Mouse (Mus musculus): ENCODE results near the gene Gucy1b2. TPM values are rescaled to one million over a fixed set of nuclear protein-coding genes. Genes with fewer than 3 reads are reported as not detected.

Gene Gucy1b2
- polyA plus RNA-seq, 1 experiment from 2014 or later: 0.17 TPM

- H3K9ac ChIP-seq (replicated peaks; ENCODE audit: low read depth): no peak overlapping the region
- 61% methylated on average over 4 of the region's 4 CpGs for WGBS
- no peak overlapping the region for H3K4me3 ChIP-seq (ENCODE audit: low read depth, low read length)
These were observed 17.9 kb downstream of the Gucy1b2 start for GRCm38 (mm10) chr14:62438236-62438635.

DNA sequence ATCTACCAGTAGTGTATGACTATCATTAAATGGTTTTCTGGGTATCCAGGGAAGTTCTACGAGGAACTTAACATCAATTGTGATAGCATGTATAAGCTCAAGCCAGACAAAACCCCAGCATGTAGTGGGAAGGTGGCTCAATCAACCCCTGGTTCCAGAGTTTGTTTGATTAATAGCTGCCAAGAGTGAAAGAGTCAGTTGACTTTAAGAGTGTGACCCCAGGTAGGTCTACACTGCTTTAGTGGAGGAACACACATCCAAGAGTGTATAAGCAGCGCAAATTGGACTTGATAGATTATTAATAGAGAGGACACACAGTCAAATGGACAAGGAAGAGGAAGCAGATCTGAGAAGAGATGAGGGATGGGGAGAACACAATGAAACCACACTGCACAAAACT, 18.3 kb downstream of the Gucy1b2 start:
- Histone ChIP-seq H3K4me3 (ENCODE audit: low read depth, low read length) (no peak overlapping the region), H3K9me3 (ENCODE audit: low read length) (no peaks in the 10 kb centered on the region), H3K27ac (ENCODE audit: low read length) (no peak overlapping the region), H3K4me1 (ENCODE audit: insufficient read depth, low read depth, low read length) (no peaks in the 10 kb centered on the region), H3K4me2 (replicated peaks; ENCODE audit: low read depth, low read length) (no peak overlapping the region), H3K27me3 (replicated peaks; ENCODE audit: insufficient read depth, low read length) (no peaks in the 10 kb centered on the region), H3K9ac (replicated peaks; ENCODE audit: low read depth) (no peak overlapping the region), H3K36me3 (ENCODE audit: insufficient read depth, low read length) (no peaks in the 10 kb centered on the region)
- WGBS: 82% methylated on average over 2 of the region's 2 CpGs
- no peak for TF ChIP-seq CTCF (IDR thresholded peaks at IDR 0.05)
- no peak for TF ChIP-seq EP300 (IDR thresholded peaks at IDR 0.05)
- no peak for DNase-seq (ENCODE audit: low spot score)
- ATAC-seq: no peak

More at GRCm38 (mm10) chr14:62438236-62438635, 17.9 kb downstream of the Gucy1b2 start:
- Histone ChIP-seq H3K27ac (ENCODE audit: low read length) (no peak overlapping the region), H3K27me3 (replicated peaks; ENCODE audit: insufficient read depth, low read length) (no peaks in the 10 kb centered on the region), H3K36me3 (ENCODE audit: insufficient read depth, low read length) (no peaks in the 10 kb centered on the region), H3K9me3 (ENCODE audit: low read length) (no peaks in the 10 kb centered on the region), H3K4me2 (replicated peaks; ENCODE audit: low read depth, low read length) (no peak overlapping the region), H3K4me1 (ENCODE audit: insufficient read depth, low read depth, low read length) (no peaks in the 10 kb centered on the region)
- DNase-seq (ENCODE audit: low spot score): no peak
- no peak for ATAC-seq
- TF ChIP-seq CTCF (IDR thresholded peaks at IDR 0.05): no peak
- TF ChIP-seq EP300 (IDR thresholded peaks at IDR 0.05): no peak

GRCm38 (mm10) chr14:62425277-62425691, 30.8 kb downstream of the Gucy1b2 start:
- WGBS: 49% methylated on average over 2 of the region's 2 CpGs
- H3K9ac ChIP-seq (replicated peaks; ENCODE audit: low read depth): no peak overlapping the region
- no peak overlapping the region for H3K27ac ChIP-seq (ENCODE audit: low read length)
- no peak for ATAC-seq
- no peak overlapping the region for H3K4me2 ChIP-seq (replicated peaks; ENCODE audit: low read depth, low read length)
- H3K27me3 ChIP-seq (replicated peaks; ENCODE audit: insufficient read depth, low read length): no peaks in the 10 kb centered on the region
- H3K36me3 ChIP-seq (ENCODE audit: insufficient read depth, low read length): no peaks in the 10 kb centered on the region
- TF ChIP-seq CTCF (IDR thresholded peaks at IDR 0.05): no peak
- no peak for TF ChIP-seq EP300 (IDR thresholded peaks at IDR 0.05)
- no peaks in the 10 kb centered on the region for H3K9me3 ChIP-seq (ENCODE audit: low read length)
- DNase-seq (ENCODE audit: low spot score): no peak
- no peak overlapping the region for H3K4me3 ChIP-seq (ENCODE audit: low read depth, low read length)
- no peaks in the 10 kb centered on the region for H3K4me1 ChIP-seq (ENCODE audit: insufficient read depth, low read depth, low read length)

DNA sequence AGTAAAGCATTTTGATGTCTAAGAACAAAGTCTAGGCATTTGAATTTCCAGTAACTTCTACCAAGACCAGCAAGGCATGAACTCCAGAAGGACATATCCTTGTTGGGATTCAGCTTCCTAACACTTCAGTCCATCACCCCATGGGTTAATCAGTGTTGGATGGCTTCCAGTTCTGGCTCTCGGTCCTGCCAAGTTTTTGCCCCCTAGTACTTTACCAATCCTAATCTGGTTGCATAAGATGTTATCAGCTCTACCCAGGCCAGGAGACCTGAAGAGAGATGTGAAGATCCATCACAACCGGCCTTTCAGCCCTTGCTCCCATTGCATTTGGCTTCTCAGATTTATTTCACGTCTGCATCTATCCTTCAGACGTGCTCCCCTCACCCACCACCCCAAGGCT, 33.8 kb downstream of the Gucy1b2 start:
- DNase-seq (ENCODE audit: low spot score) (no peak), ATAC-seq (no peak)
- no peak overlapping the region for H3K27ac ChIP-seq (ENCODE audit: low read length)
- no peak overlapping the region for H3K9ac ChIP-seq (replicated peaks; ENCODE audit: low read depth)
- H3K4me1 ChIP-seq (ENCODE audit: insufficient read depth, low read depth, low read length): no peaks in the 10 kb centered on the region
- no peaks in the 10 kb centered on the region for H3K27me3 ChIP-seq (replicated peaks; ENCODE audit: insufficient read depth, low read length)
- no peak overlapping the region for H3K4me3 ChIP-seq (ENCODE audit: low read depth, low read length)
- H3K4me2 ChIP-seq (replicated peaks; ENCODE audit: low read depth, low read length): no peak overlapping the region
- TF ChIP-seq CTCF (IDR thresholded peaks at IDR 0.05) (no peak), EP300 (IDR thresholded peaks at IDR 0.05) (no peak)
- WGBS: 37% methylated on average over 4 of the region's 4 CpGs
- H3K36me3 ChIP-seq (ENCODE audit: insufficient read depth, low read length): no peaks in the 10 kb centered on the region
- no peaks in the 10 kb centered on the region for H3K9me3 ChIP-seq (ENCODE audit: low read length)

DNA sequence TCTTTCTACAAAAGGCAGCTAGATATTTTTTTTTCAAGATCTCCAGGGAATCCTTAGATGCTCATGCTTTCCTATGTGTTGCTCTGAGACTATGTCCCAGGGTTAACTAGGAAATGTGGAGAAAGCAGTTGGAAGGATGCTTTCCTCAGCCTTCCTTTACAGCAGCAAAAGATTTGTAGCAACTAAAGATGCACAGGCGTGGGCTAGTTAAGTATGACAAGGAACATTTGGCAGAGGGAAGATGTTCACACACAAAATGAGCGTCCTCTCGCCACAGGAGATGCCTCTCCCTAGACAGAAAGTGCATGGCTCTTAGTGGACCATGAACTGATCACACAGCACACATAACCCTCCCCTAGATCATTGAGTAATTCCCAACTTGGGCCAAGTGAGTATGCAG, 38.6 kb downstream of the Gucy1b2 start:
- Histone ChIP-seq H3K4me2 (replicated peaks; ENCODE audit: low read depth, low read length) (no peak overlapping the region), H3K4me1 (ENCODE audit: insufficient read depth, low read depth, low read length) (no peaks in the 10 kb centered on the region), H3K4me3 (ENCODE audit: low read depth, low read length) (no peak overlapping the region), H3K36me3 (ENCODE audit: insufficient read depth, low read length) (no peaks in the 10 kb centered on the region), H3K9me3 (ENCODE audit: low read length) (no peaks in the 10 kb centered on the region), H3K27me3 (replicated peaks; ENCODE audit: insufficient read depth, low read length) (no peaks in the 10 kb centered on the region), H3K9ac (replicated peaks; ENCODE audit: low read depth) (no peak overlapping the region), H3K27ac (ENCODE audit: low read length) (no peak overlapping the region)
- no peak for ATAC-seq
- DNase-seq (ENCODE audit: low spot score): no peak
- 74% methylated on average over 3 of the region's 3 CpGs for WGBS
- TF ChIP-seq CTCF (IDR thresholded peaks at IDR 0.05) (no peak), EP300 (IDR thresholded peaks at IDR 0.05) (no peak)

DNA sequence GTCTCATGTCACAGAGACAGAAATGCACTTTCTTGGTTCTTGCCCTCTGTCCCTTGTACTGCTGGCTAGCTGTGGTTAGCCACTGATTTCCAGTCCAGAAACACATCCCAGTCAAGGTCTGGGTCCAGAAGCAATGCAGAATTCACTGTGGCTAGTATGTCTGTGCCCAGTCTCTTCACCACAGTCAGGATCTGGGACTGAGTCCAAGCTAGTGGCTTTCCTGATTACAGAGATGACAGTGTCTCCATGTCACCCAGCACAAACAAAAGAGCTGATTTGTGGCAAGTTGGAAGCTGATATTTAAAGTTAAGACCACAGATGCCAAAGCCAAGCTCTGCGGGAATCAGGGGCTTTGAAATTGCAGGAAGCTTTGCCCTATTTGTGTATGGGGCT, 39.4 kb downstream of the Gucy1b2 start:
- Histone ChIP-seq H3K27me3 (replicated peaks; ENCODE audit: insufficient read depth, low read length) (no peaks in the 10 kb centered on the region), H3K9me3 (ENCODE audit: low read length) (no peaks in the 10 kb centered on the region), H3K4me1 (ENCODE audit: insufficient read depth, low read depth, low read length) (no peaks in the 10 kb centered on the region), H3K36me3 (ENCODE audit: insufficient read depth, low read length) (no peaks in the 10 kb centered on the region), H3K4me3 (ENCODE audit: low read depth, low read length) (no peak overlapping the region), H3K9ac (replicated peaks; ENCODE audit: low read depth) (no peak overlapping the region), H3K27ac (ENCODE audit: low read length) (no peak overlapping the region), H3K4me2 (replicated peaks; ENCODE audit: low read depth, low read length) (no peak overlapping the region)
- peak; percentile 47 for ATAC-seq
- DNase-seq (ENCODE audit: low spot score): peak; percentile 60
- WGBS: 31% methylated on average over 1 of the region's 1 CpGs
- no peak for TF ChIP-seq CTCF (IDR thresholded peaks at IDR 0.05)
- TF ChIP-seq EP300 (IDR thresholded peaks at IDR 0.05): 0 out of 2 replicates have a peak, but pooled peaks have one; percentile 25

Data from lung, postnatal 0 days (tissue).